Mouse (Mus musculus): ENCODE results near the gene Cfap70. TPM values are rescaled to one million over a fixed set of nuclear protein-coding genes. Genes with fewer than 3 reads are reported as not detected.

The Cfap70 gene
- polyA plus RNA-seq, 1 experiment from 2014 or later = not detected

DNA sequence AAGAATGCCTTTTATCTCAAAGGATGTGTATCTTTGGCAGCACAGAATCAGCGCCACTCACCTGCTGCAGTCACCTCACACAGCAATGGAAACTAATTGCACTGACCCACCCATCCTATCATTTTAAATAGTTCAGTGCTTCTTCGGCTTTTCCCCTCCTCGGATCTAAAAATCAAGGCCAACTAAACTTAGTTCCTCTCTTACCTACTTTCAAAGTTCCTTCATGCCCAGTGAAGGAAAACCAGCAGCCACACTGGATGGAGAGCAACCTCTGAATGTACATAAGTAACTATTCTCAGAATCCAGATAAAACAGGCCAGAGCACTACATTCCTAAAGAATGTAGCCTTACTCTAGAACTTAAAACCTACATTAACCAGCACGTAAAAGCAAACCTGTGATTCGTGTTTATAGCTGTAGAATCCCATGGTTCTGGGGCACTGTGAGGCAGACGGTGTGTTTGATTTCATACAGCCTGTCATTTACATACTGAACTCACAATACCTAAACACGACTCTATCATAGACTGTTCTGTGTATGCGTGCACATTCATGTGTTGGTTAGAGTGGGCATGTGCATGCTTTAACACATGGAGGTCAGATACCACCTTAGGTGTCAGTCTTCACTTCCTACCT, 62.5 kb downstream of the Cfap70 start:
- H3K4me3 ChIP-seq (ENCODE audit: inconsistent target) = peak overlapping the region; percentile 61
- 0 out of 2 replicates have a peak, but pooled peaks cover 15% of the 10 kb centered on the region for H3K36me3 ChIP-seq (ENCODE audit: inconsistent target)

DNA sequence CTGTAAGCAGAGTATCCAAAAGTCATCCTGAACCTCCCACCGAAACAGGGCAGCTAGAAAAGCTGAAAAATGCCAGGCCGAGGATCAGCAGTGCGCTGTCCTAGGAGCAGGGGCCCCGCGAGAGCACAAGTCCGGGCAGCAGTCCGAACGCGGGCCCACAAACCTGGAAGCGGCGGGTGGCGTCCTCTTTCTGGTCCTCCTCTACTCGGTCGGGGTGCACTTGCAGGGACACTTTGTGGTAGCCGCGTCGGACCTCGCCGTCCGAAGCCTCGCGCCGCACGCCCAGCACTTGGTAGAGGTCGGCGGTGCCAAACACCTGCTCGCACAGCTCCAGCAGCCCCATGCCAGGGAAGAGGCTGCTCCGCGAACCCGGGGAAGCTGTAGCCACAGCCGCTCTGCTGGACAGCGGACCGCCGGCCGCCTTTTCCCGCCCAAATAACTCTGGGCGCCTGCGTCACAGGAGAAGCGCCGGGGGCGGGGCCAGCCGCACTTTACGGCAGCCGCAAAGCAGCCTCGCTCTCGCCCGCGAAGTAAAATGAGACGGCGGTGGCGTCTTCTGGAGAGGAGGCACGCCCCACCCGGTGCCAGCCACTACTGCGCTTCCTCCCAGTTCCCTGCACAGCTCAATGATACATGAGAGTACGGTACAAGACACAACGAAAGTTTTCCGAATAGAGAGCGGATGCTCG, 63.4 kb downstream of the Cfap70 start, which contains the start of gene Dnajc9:
Gene Dnajc9, minus strand, starts transcription at position 470 of the 689 bp plus-strand sequence.
- Histone ChIP-seq H3K27ac (peak within 1 kb of the TSS; percentile 41), H3K36me3 (ENCODE audit: inconsistent target) (0 out of 2 replicates have a peak, but pooled peaks cover 16% of the 10 kb centered on the region)
- WGBS (ENCODE audit: missing documents) = 2% methylated on average over 49 of the region's 59 CpGs

More for the DNA sequence above, 62.5 kb downstream of the Cfap70 start:
- peaks cover 37% of the 10 kb centered on the region for H3K79me2 ChIP-seq (ENCODE audit: inconsistent target)
- H3K27ac ChIP-seq = peak overlapping the region; percentile 41; the same call in 1 of the 2 replicates
- 85% methylated on average over 8 of the region's 8 CpGs for WGBS (ENCODE audit: missing documents)

GRCm38 (mm10) chr14:20379753-20380430, 72.1 kb downstream of the Cfap70 start:
- H3K79me2 ChIP-seq (ENCODE audit: inconsistent target) = 0 out of 2 replicates have a peak, but pooled peaks cover 4% of the 10 kb centered on the region
- 60% methylated on average over 9 of the region's 9 CpGs for WGBS (ENCODE audit: missing documents)
- peaks cover 24% of the 10 kb centered on the region for H3K36me3 ChIP-seq (ENCODE audit: inconsistent target)
- H3K27ac ChIP-seq = no peak overlapping the region
- no peak overlapping the region for H3K4me3 ChIP-seq (ENCODE audit: inconsistent target)

More for the DNA sequence above, 63.4 kb downstream of the Cfap70 start, which contains the start of gene Dnajc9:
- Histone ChIP-seq H3K79me2 (ENCODE audit: inconsistent target) (peaks cover 41% of the 10 kb centered on the region), H3K4me3 (ENCODE audit: inconsistent target) (peak within 1 kb of the TSS; percentile 61)

- 47% methylated on average over 5 of the region's 5 CpGs for WGBS (ENCODE audit: missing documents)
- Histone ChIP-seq H3K79me2 (ENCODE audit: inconsistent target) (0 out of 2 replicates have a peak, but pooled peaks cover 4% of the 10 kb centered on the region), H3K27ac (no peak overlapping the region), H3K36me3 (ENCODE audit: inconsistent target) (peaks cover 20% of the 10 kb centered on the region), H3K4me3 (ENCODE audit: inconsistent target) (no peak overlapping the region)
Measured at GRCm38 (mm10) chr14:20379087-20379640, 72.9 kb downstream of the Cfap70 start.

DNA sequence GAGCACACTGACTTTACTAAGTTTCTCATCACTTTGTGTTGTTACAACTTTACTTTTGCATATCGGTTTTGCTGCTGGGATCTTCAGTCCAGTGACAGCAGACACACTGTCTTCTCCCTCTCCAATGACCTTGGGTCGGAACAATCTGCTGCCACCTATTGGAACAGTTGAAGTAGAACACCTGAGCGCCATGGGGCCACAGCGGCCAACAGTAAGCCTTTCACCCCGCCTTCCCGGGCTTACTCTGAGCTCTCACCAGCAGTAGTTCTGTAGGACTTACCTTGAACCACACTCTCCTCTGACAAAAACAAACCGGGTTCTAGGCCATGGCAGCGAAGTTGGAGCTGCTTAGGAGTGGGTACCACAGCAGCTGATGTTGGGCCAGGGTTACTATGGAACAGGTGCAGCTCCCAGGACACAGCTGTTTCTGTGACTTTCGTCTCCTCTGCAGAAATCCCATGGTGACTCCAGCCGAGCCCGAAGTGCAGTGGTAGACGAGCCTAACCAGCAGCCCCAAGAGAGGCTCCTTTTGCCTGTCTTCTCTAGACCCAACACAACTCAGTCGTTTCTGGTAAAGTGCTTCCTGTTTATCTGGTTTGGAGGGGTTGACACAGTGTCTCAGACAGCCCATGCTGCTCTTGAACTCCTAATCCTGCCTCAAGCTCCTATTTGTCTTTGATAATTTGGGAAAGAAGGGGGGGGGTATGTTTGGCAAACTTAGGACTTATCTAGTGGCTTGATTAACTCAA, 73.5 kb downstream of the Cfap70 start:
- Histone ChIP-seq H3K36me3 (ENCODE audit: inconsistent target) (peaks cover 20% of the 10 kb centered on the region), H3K79me2 (ENCODE audit: inconsistent target) (no peaks in the 10 kb centered on the region), H3K27ac (no peak overlapping the region), H3K4me3 (ENCODE audit: inconsistent target) (no peak overlapping the region)
- WGBS (ENCODE audit: missing documents) = 21% methylated on average over 13 of the region's 13 CpGs

DNA sequence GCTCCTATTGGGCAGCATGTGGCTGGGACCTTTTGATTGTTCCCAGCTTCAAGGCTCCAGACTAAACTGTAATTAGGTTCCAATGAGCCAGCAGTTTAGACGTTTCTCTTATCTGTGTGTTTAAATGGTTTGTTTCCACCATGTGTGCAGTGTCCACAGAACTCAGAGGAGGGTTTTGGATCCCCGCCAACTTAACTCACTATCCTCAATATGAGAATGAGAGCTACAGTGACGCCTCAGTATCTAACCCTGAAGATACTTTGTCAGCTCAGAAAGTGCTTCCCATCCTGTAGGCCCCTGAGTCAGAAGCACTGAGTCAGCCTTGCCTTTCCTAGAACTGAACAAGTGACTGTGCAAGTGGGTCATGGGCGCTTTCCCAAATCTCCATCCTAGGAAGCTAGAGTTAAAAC, 74.9 kb downstream of the Cfap70 start:
- H3K79me2 ChIP-seq (ENCODE audit: inconsistent target) = no peaks in the 10 kb centered on the region
- WGBS (ENCODE audit: missing documents) = 80% methylated on average over 4 of the region's 4 CpGs
- H3K36me3 ChIP-seq (ENCODE audit: inconsistent target) = peaks cover 10% of the 10 kb centered on the region; the same call in 1 of the 2 replicates
- H3K4me3 ChIP-seq (ENCODE audit: inconsistent target) = no peak overlapping the region
- H3K27ac ChIP-seq = no peak overlapping the region

GRCm38 (mm10) chr14:20371854-20372253, 80.2 kb downstream of the Cfap70 start:
- no peak overlapping the region for H3K27ac ChIP-seq
- H3K79me2 ChIP-seq (ENCODE audit: inconsistent target) = no peaks in the 10 kb centered on the region
- H3K4me3 ChIP-seq (ENCODE audit: inconsistent target) = no peak overlapping the region
- 33% methylated on average over 1 of the region's 1 CpGs for WGBS (ENCODE audit: missing documents)
- peaks cover 10% of the 10 kb centered on the region; the same call in 1 of the 2 replicates for H3K36me3 ChIP-seq (ENCODE audit: inconsistent target)

- WGBS (ENCODE audit: missing documents) = 33% methylated on average over 7 of the region's 7 CpGs
- Histone ChIP-seq H3K36me3 (ENCODE audit: inconsistent target) (peaks cover 3% of the 10 kb centered on the region; the same call in 1 of the 2 replicates), H3K4me3 (ENCODE audit: inconsistent target) (no peak overlapping the region), H3K27ac (no peak overlapping the region), H3K79me2 (ENCODE audit: inconsistent target) (no peaks in the 10 kb centered on the region)
Measured at GRCm38 (mm10) chr14:20370798-20371197, 81.2 kb downstream of the Cfap70 start.

DNA sequence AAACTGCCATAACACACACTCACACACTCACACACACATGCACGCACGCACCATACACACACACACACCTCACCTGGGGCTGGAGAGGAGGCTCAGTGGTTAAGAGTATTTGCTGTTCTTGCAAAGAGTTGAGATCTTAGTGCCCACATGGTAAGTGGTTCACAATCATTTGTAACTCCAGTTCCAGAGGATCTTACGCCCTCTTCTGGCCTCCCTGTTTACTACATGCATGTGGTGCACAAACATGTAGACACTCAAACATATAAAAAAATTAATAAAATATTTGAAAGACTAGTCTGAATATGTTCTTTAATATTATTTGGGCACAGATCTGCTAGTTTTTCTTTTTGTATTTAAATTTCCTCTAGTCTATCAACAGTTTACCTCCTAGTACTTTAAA, 83.8 kb downstream of the Cfap70 start:
- Histone ChIP-seq H3K27ac (no peak overlapping the region), H3K79me2 (ENCODE audit: inconsistent target) (no peaks in the 10 kb centered on the region), H3K36me3 (ENCODE audit: inconsistent target) (peaks cover 12% of the 10 kb centered on the region; the same call in 1 of the 2 replicates), H3K4me3 (ENCODE audit: inconsistent target) (no peak overlapping the region)
- WGBS (ENCODE audit: missing documents) = 94% methylated on average over 2 of the region's 3 CpGs

DNA sequence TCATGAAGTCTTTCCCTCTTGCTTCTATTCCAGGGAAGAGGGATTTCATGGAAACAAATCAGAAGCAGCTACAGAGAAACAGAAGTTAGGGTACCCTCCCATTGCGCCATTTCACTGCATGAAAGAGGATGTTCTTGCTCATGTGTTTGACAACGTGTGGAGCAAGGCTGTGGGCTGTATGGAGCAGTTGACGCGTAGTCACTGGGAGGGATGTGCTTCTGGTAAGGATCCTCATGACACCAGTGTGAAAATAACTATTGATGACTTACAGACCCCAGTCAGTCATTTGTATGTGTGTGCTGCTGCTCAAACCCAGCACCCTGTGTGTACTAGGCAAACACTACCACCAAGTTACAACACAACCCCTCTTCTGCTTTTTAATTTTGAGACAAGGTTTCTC, 88.8 kb downstream of the Cfap70 start:
- Histone ChIP-seq H3K27ac (no peak overlapping the region), H3K36me3 (ENCODE audit: inconsistent target) (peaks cover 31% of the 10 kb centered on the region; the same call in 1 of the 2 replicates), H3K79me2 (ENCODE audit: inconsistent target) (no peaks in the 10 kb centered on the region), H3K4me3 (ENCODE audit: inconsistent target) (no peak overlapping the region)
- 52% methylated on average over 4 of the region's 4 CpGs for WGBS (ENCODE audit: missing documents)

DNA sequence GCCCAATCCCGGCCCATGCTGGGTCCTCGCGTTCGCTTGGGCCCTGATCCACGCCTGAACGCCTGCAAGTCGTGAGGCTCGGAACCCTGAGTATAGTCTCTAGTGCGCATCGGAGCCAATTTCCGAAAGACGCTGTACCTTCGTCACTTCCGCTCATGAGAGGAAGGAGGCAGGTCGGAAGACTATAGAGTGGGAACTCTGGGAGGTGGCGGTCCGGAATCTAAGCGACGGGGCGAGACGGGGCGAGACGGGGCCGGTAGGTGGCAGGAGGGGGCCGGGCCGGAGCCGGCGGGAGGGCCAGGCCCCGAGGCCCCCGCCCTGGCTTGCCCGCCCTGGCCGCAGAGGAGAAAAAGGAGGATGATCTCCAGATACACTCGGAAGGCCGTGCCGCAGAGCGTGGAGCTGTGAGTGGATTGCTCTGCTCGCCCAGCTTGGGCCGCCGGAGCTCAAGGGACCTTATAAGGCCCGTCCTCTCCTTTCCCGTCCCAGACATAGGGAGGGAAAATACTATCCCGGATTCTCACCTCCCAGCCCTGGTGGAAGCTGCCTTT, 104.0 kb downstream of the Cfap70 start, which contains the start of the genes Ecd and Fam149b:
Gene Ecd, minus strand, starts transcription at position 131 of the 551 bp plus-strand sequence.
Gene Fam149b, plus strand, starts transcription at position 172 of the 551 bp plus-strand sequence.
- Histone ChIP-seq H3K4me3 (ENCODE audit: inconsistent target) (peak within 1 kb of the TSS; percentile 90), H3K36me3 (ENCODE audit: inconsistent target) (0 out of 2 replicates have a peak, but pooled peaks cover 12% of the 10 kb centered on the region), H3K27ac (peak within 1 kb of the TSS; percentile 75), H3K79me2 (ENCODE audit: inconsistent target) (peaks cover 51% of the 10 kb centered on the region)
- WGBS (ENCODE audit: missing documents) = 3% methylated on average over 42 of the region's 42 CpGs

GRCm38 (mm10) chr14:20347441-20347990, 104.5 kb downstream of the Cfap70 start:
- Histone ChIP-seq H3K79me2 (ENCODE audit: inconsistent target) (peaks cover 51% of the 10 kb centered on the region), H3K27ac (peak overlapping the region; percentile 58), H3K4me3 (ENCODE audit: inconsistent target) (peak overlapping the region; percentile 90), H3K36me3 (ENCODE audit: inconsistent target) (0 out of 2 replicates have a peak, but pooled peaks cover 16% of the 10 kb centered on the region)
- WGBS (ENCODE audit: missing documents) = 3% methylated on average over 15 of the region's 15 CpGs

DNA sequence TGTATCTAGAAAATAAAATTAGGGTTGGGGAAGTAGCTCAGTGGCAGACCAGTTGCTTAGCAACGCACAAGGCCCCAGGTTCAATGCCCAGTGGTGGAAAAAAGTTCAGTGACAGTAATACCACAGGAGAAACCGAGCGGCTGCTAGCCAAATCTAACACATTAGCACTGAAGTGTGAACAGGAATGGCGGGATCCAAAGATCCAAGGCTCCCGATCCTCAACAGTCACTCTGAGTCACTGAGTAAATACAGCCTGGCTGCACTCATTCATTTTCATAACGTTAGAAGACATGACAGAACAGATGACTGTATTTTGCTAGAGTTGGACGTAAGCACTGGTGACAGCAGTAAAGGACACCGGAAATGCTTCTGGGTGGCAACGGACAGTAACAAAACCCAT, 106.1 kb downstream of the Cfap70 start:
- peaks cover 27% of the 10 kb centered on the region; the same call in 1 of the 2 replicates for H3K36me3 ChIP-seq (ENCODE audit: inconsistent target)
- WGBS (ENCODE audit: missing documents) = 94% methylated on average over 9 of the region's 9 CpGs
- no peak overlapping the region for H3K27ac ChIP-seq
- H3K4me3 ChIP-seq (ENCODE audit: inconsistent target) = no peak overlapping the region
- H3K79me2 ChIP-seq (ENCODE audit: inconsistent target) = peaks cover 51% of the 10 kb centered on the region
